Mouse (Mus musculus): ENCODE measurements around the gene Tmem102.

Gene Tmem102

DNA sequence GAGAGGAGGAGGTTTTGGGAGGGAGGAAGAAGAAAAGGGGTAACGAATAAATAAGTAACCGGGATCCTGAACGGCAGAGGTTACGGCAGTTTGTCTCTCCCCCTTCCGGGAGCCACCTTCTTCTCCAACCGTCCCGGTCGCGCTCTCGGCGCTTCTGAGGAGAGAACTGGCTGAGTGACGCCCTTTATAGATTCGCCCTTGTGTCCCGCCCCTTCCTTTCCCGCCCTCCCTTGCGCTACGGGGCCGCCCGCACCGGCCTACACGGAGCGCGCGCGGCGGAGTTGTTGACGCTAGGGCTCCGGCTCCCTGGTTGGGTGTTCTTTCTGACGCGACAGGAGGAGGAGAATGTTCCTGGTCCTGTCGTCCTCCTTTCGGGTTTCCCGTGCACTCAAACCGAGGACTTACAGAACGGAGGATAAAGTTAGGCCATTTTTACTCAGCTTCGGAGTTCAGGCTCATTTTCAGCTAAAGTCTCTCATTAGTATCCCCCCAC lies 46.9 kb downstream of the Tmem102 start, which contains the start of gene Polr2a:
Gene Polr2a (minus strand): TSS at position 160 of the 493 bp plus-strand sequence.
- CTCF ChIA-PET: no interaction called here

DNA sequence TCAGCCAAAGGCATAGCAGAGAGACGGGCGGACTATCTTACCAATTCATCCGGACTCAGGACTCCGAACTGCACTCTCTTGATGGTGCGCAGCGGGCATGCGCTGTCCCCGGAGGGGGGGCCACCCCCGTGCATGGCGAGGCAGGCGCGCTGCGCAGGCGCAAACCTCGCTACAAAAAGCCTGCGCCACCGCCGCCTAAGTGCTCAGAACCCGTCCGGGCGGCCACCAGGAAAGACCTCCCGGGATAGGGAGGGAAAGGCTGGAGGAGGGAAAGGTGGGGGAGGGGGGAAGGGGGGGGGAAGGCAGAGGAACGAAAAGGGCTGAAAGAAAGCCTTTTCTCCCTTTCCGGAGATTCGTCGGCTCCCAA lies 47.4 kb downstream of the Tmem102 start:
- CTCF ChIA-PET: no interaction called here

DNA sequence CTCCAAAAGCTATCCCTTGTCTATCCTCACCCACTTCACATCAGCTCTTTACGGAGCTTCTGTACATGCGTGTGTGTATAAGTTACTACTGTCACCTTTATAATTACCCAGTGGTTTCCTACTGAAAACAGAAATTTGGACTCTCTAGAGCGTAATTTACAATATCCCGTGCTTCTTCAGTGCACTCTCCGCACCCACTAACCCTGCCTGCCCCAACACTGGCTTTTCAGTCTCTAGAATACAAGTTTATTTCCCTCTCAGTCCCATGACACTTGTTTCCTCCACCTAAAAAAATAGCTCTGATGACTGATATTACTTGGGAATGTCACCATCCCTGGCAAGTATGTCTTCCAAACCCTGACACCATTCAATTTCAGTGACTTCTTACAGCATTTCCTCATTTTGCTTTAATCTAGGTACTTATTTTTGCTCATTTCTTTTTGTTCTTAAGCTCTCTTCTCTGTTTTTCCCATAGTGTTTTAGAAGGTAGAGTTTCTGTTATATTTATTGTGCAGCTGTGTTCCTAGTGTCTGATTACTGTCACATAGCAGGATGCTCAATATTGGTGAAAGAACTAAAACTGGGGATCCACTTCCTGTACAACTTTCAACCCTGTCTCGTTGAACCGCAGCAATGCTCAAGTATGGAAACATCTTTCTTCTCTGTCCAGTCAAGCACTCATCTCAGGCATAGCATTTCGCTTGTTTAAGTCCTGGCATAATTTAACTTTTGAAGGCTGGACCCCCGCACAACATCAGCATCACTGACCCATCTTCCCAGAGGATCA lies 47.9 kb downstream of the Tmem102 start:
- CTCF ChIA-PET: no interaction called here

DNA sequence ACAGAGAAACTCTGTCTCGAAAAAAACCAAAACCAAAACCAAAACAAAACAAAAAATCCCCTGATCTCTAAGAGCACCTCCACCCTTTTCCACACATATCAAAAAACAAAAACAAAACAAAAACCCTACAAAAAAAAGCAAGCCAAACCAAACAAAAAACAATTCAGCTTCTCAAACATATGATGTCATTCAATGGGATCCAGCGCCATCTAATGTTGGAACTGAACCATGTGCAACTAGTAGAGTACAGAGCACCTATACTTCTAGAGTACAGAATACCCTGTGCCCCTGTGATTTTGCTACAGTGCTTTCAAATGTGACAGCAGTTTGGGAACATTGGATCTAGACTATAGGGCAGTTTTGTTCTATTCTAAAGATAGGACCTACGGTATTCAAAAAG lies 50.7 kb downstream of the Tmem102 start:
- CTCF ChIA-PET: interaction anchor here (0.6 kb wide), 1 partner anchor 45 kb away, joined by 18 read pairs; no protein-coding TSS in a partner anchor

DNA sequence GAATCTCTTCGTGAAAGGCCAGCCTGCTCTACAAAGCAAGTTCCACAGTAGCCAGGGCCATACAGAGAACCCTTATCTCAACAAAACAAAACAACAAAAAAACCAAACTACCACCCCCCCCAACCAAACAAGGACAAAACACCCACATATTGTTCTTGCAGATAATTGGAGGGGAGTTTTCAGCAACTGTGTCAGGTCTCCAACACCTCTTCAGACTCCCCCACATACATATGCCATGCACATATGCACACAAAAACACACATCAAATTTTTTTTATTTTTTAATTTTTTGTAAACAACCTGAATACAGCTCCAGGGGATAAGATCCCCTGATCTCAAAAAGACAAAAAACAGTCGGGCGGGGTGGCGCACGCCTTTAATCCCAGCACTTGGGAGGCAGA lies 51.2 kb downstream of the Tmem102 start:
- CTCF ChIA-PET: interaction anchor here (0.6 kb wide), 1 partner anchor 45 kb away, joined by 18 read pairs; no protein-coding TSS in a partner anchor

Measured in spleen, embryonic (tissue).